Mouse (Mus musculus): Measurements from ENCODE around the gene Zbtb8b. TPM values are rescaled to one million over a fixed set of nuclear protein-coding genes. Genes with fewer than 3 reads are reported as not detected.
"Not testable (repeated sequence)": the region's sequence is repeated elsewhere in the genome, so short reads cannot be mapped to it uniquely, and the experiment has no call there.

Gene Zbtb8b
- total RNA-seq, 2 experiments from 2014 or later, result 0.13 to 0.45 TPM

GRCm38 (mm10) chr4:129418321-129418720, 22.3 kb downstream of the Zbtb8b start:
- DNase-seq (ENCODE audit: low spot score in 2 of 2), result no peak

DNA sequence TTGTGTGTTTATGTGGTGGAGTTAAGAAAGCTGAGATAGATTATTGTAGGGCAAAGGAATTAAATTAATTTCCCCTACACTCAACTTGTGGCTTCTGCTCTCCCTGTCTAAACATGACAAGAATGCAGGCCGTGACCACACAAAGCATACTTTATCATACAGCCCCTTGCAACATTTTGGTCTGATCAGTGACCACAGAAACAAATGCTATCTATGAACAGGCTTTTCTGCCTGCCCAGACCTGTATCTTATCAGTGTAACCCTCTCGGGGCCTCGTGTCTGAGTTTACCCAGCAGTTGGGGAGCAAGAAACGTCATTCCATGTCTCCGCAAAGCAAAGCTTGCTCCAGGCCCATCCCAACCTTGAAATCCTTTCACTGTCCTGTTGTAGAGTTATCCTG, 24.2 kb downstream of the Zbtb8b start:
- no peak for DNase-seq (ENCODE audit: low spot score in 2 of 2)

- DNase-seq (ENCODE audit: low spot score in 2 of 2), result no peak
Measured at GRCm38 (mm10) chr4:129415892-129416291, 24.8 kb downstream of the Zbtb8b start.

DNA sequence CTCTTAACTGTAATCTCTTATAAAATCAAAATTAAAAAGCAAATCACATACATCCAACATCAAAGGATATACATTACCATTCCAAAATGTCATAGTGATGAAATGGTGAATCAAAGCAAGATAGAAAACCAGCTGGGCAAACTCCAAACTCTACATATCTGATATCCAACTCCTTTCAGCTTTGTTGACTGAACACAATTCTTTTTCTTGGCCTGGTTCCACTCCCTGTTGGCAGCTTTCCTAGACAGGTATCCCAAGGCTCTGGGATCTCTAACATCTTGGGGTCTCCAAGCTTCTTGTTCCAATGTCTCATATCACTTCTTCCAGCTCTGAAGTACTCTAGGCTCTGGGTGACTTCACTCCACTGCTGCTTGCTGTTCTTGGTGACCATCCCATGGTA, 29.7 kb downstream of the Zbtb8b start:
- no peak for DNase-seq (ENCODE audit: low spot score in 2 of 2)

- DNase-seq (ENCODE audit: low spot score in 2 of 2), result not testable (repeated sequence)
Measured at GRCm38 (mm10) chr4:129410532-129410931, 30.1 kb downstream of the Zbtb8b start.

- DNase-seq (ENCODE audit: low spot score in 2 of 2), result peak; percentile 45 to 55
Measured at GRCm38 (mm10) chr4:129406447-129406846, 34.2 kb downstream of the Zbtb8b start.

- DNase-seq (ENCODE audit: low spot score in 2 of 2), result no peak
Measured at GRCm38 (mm10) chr4:129399813-129400212, 40.8 kb downstream of the Zbtb8b start.

- no peak for DNase-seq (ENCODE audit: low spot score in 2 of 2)
Measured at GRCm38 (mm10) chr4:129396960-129397359, 43.7 kb downstream of the Zbtb8b start.

- DNase-seq (ENCODE audit: low spot score in 2 of 2), result no peak
Measured at GRCm38 (mm10) chr4:129394089-129394870, 46.4 kb downstream of the Zbtb8b start.

DNA sequence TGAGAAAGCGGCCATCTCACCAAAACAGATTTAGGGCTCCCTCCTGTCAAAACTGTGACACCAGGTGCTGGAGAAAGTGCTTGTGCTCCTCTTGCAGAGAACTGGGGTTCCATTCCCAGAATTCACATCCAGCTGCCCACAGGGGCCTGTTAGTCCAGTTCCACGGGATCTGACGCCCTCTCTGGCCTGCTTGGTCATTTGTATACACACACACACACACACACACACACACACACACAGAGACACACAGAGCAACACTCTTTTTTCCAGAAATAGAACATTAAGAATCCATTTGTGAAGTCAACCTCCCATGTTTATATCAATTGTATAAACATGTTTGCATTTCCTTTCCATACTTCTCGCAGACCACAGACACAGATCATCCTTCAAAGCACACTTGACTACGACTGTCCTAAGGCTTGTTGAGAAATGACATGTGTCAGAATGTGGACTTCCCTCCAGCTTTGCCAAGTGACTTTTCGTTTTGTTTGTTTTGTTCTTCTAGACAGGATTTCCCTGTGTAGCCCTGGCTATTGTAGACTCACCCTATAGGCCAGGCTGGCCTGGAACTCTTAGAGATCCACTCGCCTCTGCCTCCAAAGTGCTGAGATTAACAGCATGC, 49.6 kb downstream of the Zbtb8b start:
- DNase-seq (ENCODE audit: low spot score in 2 of 2), result no peak

DNA sequence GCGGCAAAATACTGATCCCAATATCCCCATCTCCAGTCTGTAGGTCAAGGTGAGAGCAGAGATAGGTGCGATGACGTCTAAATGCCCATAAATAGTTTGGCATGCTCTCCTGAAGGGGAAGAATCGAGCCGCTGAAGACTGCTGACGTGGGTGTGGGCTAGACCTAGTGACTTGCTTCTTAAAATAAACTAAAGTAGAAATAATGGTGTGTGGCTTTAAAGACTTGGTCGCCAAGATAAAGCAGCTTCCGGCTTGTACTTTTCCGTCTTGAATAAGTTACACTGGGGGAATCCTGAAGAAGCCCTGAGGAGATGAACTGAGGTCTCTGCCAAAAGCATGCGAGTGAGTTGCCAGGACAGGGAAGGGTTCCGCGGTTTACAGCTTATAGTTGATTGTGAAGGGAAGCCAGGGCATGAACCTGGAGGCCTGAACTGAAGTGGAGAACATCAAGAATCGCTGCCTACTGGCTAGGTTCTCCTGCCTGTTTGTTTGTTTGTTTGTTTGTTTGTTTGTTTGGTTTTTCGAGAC, 50.4 kb downstream of the Zbtb8b start:
- DNase-seq (ENCODE audit: low spot score in 2 of 2), result no peak

GRCm38 (mm10) chr4:129388404-129388803, 52.2 kb downstream of the Zbtb8b start:
- no peak for DNase-seq (ENCODE audit: low spot score in 2 of 2)

DNA sequence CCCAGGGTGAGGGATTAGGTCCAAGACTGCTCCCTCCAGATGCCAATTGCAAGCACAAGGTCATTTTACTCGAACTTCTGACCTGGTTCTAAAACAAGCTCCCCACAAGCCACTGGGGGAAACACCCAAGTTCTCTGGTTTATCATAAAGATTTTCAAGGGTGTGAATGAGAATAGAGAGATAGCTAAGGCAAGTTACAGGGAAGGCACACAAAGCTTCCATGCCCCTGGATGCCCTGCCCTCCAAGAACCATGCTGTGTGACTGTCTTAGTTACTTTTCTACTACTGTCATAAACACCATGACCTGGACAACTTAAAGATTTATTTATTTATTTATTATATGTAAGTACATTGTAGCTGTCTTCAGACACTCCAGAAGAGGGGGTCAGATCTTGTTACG, 53.7 kb downstream of the Zbtb8b start:
- DNase-seq (ENCODE audit: low spot score in 2 of 2), result no peak

GRCm38 (mm10) chr4:129386269-129386946, 54.2 kb downstream of the Zbtb8b start:
- no peak for DNase-seq (ENCODE audit: low spot score in 2 of 2)

- no peak for DNase-seq (ENCODE audit: low spot score in 2 of 2)
Measured at GRCm38 (mm10) chr4:129385685-129386084, 55.0 kb downstream of the Zbtb8b start.

- DNase-seq (ENCODE audit: low spot score in 2 of 2), result no peak
Measured at GRCm38 (mm10) chr4:129384440-129384839, 56.2 kb downstream of the Zbtb8b start.

DNA sequence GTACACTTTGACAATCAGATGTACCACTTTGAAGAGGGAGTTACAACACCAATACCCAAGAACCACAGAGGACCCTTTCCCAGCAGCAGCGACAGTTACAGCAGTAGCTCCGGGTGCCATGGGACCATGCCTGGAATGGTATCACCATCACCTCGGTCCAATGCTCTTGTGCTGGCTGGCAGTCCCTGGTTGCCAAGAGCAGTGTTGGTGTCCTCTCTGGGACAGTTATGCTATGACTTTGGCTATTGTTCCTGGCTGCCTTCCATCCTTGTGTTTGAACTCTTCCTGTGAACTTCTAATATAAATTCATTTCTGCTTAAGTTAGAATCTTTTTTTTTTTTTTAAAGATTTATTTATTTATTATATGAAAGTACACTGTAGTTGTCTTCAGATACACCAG, 57.1 kb downstream of the Zbtb8b start:
- DNase-seq (ENCODE audit: low spot score in 2 of 2), result no peak

- DNase-seq (ENCODE audit: low spot score in 2 of 2), result no peak
Measured at GRCm38 (mm10) chr4:129382488-129382887, 58.2 kb downstream of the Zbtb8b start.

- DNase-seq (ENCODE audit: low spot score in 2 of 2), result no peak
Measured at GRCm38 (mm10) chr4:129382029-129382428, 58.6 kb downstream of the Zbtb8b start.

- DNase-seq (ENCODE audit: low spot score in 2 of 2), result no peak
Measured at GRCm38 (mm10) chr4:129381148-129381547, 59.5 kb downstream of the Zbtb8b start.

DNA sequence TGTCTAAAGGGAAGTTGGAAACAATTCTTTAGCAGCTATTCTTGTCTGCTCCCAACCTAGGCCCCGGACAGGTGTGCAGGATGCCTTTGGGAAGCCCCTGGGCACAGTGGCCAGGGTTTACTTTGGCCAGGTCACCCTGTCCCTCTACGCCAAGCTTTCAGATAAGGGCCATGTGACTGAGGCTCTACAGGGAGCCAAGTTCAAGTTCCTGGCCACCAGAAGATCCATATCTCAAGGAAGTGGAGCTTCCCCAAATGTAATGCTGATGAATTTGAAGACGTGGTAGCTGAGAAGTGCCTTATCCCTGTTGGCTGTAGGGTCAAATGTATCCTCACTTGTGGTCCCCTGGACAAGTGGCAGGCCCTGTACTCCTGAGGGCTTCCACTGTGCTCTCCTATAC, 60.8 kb downstream of the Zbtb8b start:
- no peak for DNase-seq (ENCODE audit: low spot score in 2 of 2)
